Mouse (Mus musculus) spleen, adult 2 months (tissue): ENCODE results near the gene Zdhhc1.

ENCODE experiments used
- CTCF ChIP-seq: fragments of 200-500 bp; IDR thresholded peaks from 2 replicates; pipeline ENCODE4 v1.5.1; 2011; ENCODE audit warnings: mild to moderate bottlenecking, inconsistent platforms; ENCODE audit not compliant: insufficient read depth, insufficient read length, insufficient replicate concordance; ENCODE audit errors: extremely low read depth
- POLR2A ChIP-seq: fragments of 200-500 bp; IDR thresholded peaks from 2 replicates; pipeline ENCODE4 v1.6.1; 2011; ENCODE audit warnings: low read depth, low read length, inconsistent platforms

DNA sequence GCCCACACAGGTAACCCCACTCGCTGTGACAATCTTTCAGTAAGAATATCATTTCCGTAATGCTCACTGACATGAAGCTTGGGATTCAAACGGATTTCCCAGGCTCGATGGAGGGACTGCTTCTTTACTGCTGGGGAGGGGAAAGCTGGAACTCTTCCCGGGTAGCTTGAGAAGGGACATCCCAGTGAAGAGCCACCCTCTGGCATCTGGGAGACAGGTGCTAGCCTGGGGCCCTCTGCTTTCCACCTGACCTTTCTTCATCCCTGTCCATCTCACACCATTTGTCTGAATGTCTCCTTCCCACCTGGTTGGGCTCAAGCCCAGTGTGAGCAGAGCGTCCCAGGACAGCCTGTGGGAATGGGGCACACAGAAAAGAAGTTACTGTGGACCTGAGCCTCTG, 30.5 kb downstream of the Zdhhc1 start:
- no peak for TF ChIP-seq POLR2A
- no peak for TF ChIP-seq CTCF
